Mouse (Mus musculus): ENCODE measurements around the gene Slc4a8. TPM values are rescaled to one million over a fixed set of nuclear protein-coding genes. Genes with fewer than 3 reads are reported as not detected.
"Not testable (repeated sequence)": the region's sequence is repeated elsewhere in the genome, so short reads cannot be mapped to it uniquely, and the experiment has no call there.

Slc4a8 gene
- total RNA-seq, 2 experiments from 2014 or later, result 66.2 to 80.7 TPM

DNA sequence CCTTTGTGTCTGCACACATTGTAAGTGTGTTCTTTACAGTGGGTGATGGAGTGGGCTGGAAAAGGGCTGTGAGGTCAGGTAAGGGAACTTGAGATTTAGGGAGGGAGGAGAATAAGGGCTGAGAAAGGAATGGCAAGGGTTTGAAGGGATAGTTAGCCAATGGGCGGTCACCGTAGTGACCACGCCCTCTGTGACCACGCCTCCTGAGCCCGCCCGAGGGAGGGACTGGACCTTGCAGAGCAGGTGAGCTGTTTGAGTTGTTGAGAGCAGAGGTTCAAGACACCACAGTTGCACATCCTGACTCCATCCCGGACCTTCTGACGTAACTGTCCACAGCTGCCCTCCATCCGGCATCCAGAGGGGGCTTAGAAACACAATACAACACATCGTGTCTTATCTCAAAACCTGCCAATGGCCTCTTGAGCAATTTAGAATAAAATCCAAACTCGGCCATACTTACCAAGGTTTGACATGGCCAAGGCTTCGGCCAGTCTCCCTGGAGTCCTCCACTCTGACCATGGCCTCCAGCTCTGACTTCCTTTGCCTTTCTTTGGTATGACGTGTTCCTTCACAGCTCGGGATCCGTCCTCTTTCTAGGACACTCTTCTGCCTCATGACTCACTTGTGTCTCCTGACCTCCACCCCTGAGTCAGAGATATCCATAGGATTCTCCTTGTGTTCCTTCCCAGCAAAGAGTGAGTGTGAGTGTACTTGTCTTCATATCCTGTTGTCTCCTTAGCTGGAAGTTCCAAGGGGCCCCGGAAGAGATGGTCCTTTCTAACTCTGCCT lies 2.8 kb downstream of the Slc4a8 start:
- DNase-seq (ENCODE audit: low spot score in 2 of 2), result no peak
- intact Hi-C loops (cut with DNase I), result loop anchor here (10.0 kb wide), 1 partner anchor 220 kb away; no protein-coding TSS in a partner anchor

GRCm38 (mm10) chr15:100766826-100767225 lies 5.3 kb downstream of the Slc4a8 start:
- intact Hi-C loops (cut with DNase I), result loop anchor here (10.0 kb wide), 1 partner anchor 218 kb away; no protein-coding TSS in a partner anchor
- no peak for DNase-seq (ENCODE audit: low spot score in 2 of 2)

DNA sequence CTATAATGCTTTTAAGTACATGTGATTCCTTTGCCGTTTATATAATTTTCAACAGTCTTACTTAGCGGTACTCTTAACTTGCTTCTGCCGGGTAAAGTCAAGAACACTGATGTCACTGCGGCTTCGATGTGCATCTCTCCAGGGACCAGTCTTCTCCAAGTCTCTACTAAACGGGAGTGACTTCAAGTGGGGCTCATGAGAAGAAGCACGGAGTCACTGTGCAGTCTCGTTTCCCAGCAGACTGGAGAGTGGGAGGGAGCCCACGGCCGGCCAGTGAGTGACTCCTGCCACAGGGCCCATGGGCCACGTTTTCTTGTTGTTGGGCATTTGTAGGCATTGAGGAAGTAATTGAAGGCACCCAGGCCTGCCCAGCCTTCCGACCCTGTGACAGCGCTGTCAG lies 6.3 kb downstream of the Slc4a8 start:
- DNase-seq (ENCODE audit: low spot score in 2 of 2), result no peak
- intact Hi-C loops (cut with DNase I), result loop anchor here (10.0 kb wide), 1 partner anchor 217 kb away; no protein-coding TSS in a partner anchor

GRCm38 (mm10) chr15:100769023-100769422 lies 7.5 kb downstream of the Slc4a8 start:
- DNase-seq (ENCODE audit: low spot score in 2 of 2), result not testable (repeated sequence)
- intact Hi-C loops (cut with DNase I), result loop anchor here (10.0 kb wide), 1 partner anchor 216 kb away; no protein-coding TSS in a partner anchor

DNA sequence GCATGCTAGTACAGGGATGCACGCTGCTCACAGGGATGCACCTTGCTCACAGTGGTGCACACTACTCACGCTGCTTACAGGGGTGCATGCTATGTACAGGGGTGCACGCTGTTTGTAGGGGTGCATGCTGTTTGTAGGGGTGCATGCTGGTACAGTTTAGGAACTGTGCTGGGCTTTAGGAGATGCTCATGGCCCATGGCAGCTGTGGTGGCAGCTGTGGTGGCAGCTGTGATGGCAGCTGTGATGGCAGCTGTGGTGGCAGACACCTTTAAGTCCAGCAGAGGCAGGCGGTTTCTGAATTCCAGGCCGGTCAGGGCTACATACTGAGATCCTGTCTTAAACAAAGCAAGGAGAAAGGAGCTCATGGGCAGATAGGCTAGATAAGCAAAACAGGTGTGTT lies 8.8 kb downstream of the Slc4a8 start:
- no peak for DNase-seq (ENCODE audit: low spot score in 2 of 2)
- intact Hi-C loops (cut with DNase I), result no loop called here

DNA sequence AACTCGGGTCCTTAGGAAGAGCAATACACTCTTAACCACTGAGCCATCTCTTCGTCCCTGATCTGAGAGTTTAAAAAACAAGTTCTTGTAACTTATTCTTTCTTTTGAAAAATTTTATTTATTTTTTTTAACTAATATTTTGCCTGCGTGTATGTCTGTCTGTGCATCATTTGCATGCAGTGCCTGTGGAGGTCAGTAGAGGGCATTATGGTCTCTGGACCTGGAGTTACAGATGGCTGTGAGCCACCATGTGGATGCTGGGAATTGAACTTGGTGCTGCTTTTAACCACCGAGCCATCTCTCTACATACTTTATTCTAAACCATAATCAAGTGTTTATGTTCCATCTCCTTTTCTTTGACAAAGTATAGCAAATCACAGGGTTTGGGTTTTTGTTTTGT lies 11.1 kb downstream of the Slc4a8 start:
- no peak for DNase-seq (ENCODE audit: low spot score in 2 of 2)

GRCm38 (mm10) chr15:100773859-100774258 lies 12.3 kb downstream of the Slc4a8 start:
- intact Hi-C loops (cut with DNase I), result not testable (repeated sequence)

More for the DNA sequence above, 11.1 kb downstream of the Slc4a8 start:
- intact Hi-C loops (cut with DNase I), result no loop called here

GRCm38 (mm10) chr15:100775189-100776166 lies 13.9 kb downstream of the Slc4a8 start:
- DNase-seq (ENCODE audit: low spot score in 2 of 2), result no peak
- intact Hi-C loops (cut with DNase I), result no loop called here

More at GRCm38 (mm10) chr15:100773859-100774258, 12.3 kb downstream of the Slc4a8 start:
- not testable (repeated sequence) for DNase-seq (ENCODE audit: low spot score in 2 of 2)

DNA sequence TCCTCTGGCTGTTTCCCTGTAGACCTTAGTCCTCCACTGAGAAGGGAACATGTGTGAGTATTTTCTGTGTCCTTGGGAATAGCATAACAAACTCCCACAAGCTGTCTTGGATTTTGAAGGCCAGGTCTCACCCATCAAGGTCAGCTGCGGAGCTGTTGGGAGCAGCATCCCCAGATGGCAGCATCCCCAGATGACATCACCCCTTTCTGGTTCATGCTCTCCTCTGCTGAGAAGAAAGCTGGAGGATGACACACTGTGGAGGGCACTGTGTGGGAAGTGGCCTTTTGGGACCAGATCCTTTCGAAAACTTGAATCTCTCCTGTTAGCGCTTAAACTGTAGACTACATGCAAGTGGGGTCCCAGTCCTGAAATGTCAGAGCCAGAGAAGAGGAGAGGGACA lies 14.9 kb downstream of the Slc4a8 start:
- intact Hi-C loops (cut with DNase I), result no loop called here
- DNase-seq (ENCODE audit: low spot score in 2 of 2), result no peak

GRCm38 (mm10) chr15:100777020-100778016 lies 15.8 kb downstream of the Slc4a8 start:
- DNase-seq (ENCODE audit: low spot score in 2 of 2), result peak in 1 of 2 experiments; percentile 43
- intact Hi-C loops (cut with DNase I), result no loop called here

GRCm38 (mm10) chr15:100779896-100780295 lies 18.3 kb downstream of the Slc4a8 start:
- intact Hi-C loops (cut with DNase I), result no loop called here
- DNase-seq (ENCODE audit: low spot score in 2 of 2), result no peak

- no peak for DNase-seq (ENCODE audit: low spot score in 2 of 2)
- intact Hi-C loops (cut with DNase I), result no loop called here
Measured at GRCm38 (mm10) chr15:100783244-100783987, 21.9 kb downstream of the Slc4a8 start.

DNA sequence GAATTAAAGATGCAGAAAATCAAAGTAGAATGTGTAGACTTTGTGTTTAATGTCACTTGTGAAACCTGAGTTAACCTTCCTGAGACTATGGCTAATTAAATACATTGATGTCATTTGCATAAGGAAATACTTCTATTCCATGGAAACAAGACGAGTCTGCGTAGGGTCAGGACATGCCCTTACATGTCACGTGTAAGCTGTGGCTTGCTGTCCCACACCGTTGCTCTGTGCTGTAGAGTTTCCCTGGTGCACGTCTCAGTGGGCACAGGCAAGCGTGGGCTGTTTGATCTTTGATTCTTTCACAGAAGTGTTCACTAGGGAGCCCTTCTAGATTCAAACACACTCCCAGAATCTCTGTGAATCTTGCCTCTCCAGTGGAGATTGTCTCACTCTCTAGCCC lies 28.7 kb downstream of the Slc4a8 start:
- intact Hi-C loops (cut with DNase I), result no loop called here
- no peak for DNase-seq (ENCODE audit: low spot score in 2 of 2)

GRCm38 (mm10) chr15:100792324-100792723 lies 30.8 kb downstream of the Slc4a8 start:
- intact Hi-C loops (cut with DNase I), result no loop called here

DNA sequence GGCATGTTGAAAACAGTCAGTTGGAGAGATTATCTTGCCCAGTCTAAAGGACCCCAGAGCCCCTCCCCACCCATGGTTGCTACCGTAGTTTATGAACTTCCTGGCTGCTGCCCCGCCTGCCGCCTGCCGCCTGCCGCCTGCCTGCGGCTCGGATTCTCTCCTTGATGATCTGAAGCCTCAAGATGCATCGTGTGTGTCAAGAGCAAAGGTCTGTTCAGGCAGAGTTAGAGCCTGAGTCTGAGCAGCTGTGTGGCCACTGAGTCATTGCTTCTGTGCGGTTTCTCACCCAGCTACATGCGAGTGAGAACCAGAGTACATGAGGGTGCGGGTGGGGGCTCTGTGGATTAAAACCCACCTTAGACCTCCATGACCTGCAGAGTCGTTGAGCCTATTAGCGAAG lies 39.4 kb downstream of the Slc4a8 start:
- intact Hi-C loops (cut with DNase I), result no loop called here
- DNase-seq (ENCODE audit: low spot score in 2 of 2), result no peak

More at GRCm38 (mm10) chr15:100792324-100792723, 30.8 kb downstream of the Slc4a8 start:
- no peak for DNase-seq (ENCODE audit: low spot score in 2 of 2)

DNA sequence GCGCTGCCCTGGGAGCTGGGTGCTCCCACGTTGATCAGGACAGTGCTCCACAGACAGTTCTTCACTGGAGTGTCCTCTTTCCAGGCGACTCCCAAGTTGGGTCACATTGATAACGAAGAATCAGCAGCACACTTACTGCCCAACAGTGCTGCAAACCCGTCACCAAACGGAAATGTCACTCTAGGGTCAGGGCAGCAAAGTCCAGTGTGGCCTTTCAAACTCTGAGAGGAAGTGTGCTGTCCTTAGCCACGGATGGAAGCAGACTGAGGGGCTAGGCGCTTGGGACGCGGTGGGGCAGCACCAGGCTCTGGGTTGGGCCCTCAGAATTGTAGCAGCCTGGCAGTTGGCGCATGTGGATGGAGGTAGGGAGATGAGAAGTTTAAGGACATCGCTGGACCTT lies 46.5 kb downstream of the Slc4a8 start:
- DNase-seq (ENCODE audit: low spot score in 2 of 2), result no peak
- intact Hi-C loops (cut with DNase I), result no loop called here

- DNase-seq (ENCODE audit: low spot score in 2 of 2), result no peak
- intact Hi-C loops (cut with DNase I), result no loop called here
Measured at GRCm38 (mm10) chr15:100808484-100808883, 46.9 kb downstream of the Slc4a8 start.

GRCm38 (mm10) chr15:100810243-100810642 lies 48.7 kb downstream of the Slc4a8 start:
- no peak for DNase-seq (ENCODE audit: low spot score in 2 of 2)
- intact Hi-C loops (cut with DNase I), result no loop called here

Data from left cerebral cortex, postnatal 36 days (tissue).